Mouse (Mus musculus) CD4-positive helper T cell, adult 2 months (primary cell): ENCODE data around the gene Cldn11.

Source experiments
- DNase-seq: peaks from one replicate; pipeline ENCODE4 v3.0.0-alpha.2; 2012; ENCODE audit warnings: low read depth, missing footprints, low spot score

Cldn11 gene

GRCm38 (mm10) chr3:31160046-31160445, 10.3 kb downstream of the Cldn11 start:
- DNase-seq = no peak

- no peak for DNase-seq
Observed at GRCm38 (mm10) chr3:31161336-31161735, 11.6 kb downstream of the Cldn11 start.

- no peak for DNase-seq
Observed at GRCm38 (mm10) chr3:31162860-31163259, 13.1 kb downstream of the Cldn11 start.

GRCm38 (mm10) chr3:31165803-31166202, 16.1 kb downstream of the Cldn11 start:
- DNase-seq = no peak

GRCm38 (mm10) chr3:31166365-31166871, 16.7 kb downstream of the Cldn11 start:
- no peak for DNase-seq

GRCm38 (mm10) chr3:31190342-31190741, 40.6 kb downstream of the Cldn11 start:
- DNase-seq = no peak

- DNase-seq = no peak
Observed at GRCm38 (mm10) chr3:31191402-31191801, 41.7 kb downstream of the Cldn11 start.

- DNase-seq = no peak
Observed at GRCm38 (mm10) chr3:31199162-31199877, 49.6 kb downstream of the Cldn11 start.

- DNase-seq = no peak
Observed at GRCm38 (mm10) chr3:31203947-31204346, 54.2 kb downstream of the Cldn11 start.

- no peak for DNase-seq
Observed at GRCm38 (mm10) chr3:31205167-31205566, 55.4 kb downstream of the Cldn11 start.

- no peak for DNase-seq
Observed at GRCm38 (mm10) chr3:31208046-31208445, 58.3 kb downstream of the Cldn11 start.

GRCm38 (mm10) chr3:31208458-31208994, 58.8 kb downstream of the Cldn11 start:
- DNase-seq = no peak

- no peak for DNase-seq
Observed at GRCm38 (mm10) chr3:31209001-31209400, 59.3 kb downstream of the Cldn11 start.

GRCm38 (mm10) chr3:31212205-31213038, 62.7 kb downstream of the Cldn11 start:
- DNase-seq = no peak

GRCm38 (mm10) chr3:31213802-31214201, 64.1 kb downstream of the Cldn11 start:
- no peak for DNase-seq
